Mouse (Mus musculus): ENCODE measurements at regions not wholly inside any gene's neighbourhood (a gene's known extent, or its start where the extent isn't known, plus 50 kb on each side); places are given as distances from the start of the nearest gene placed in this dataset.

DNA sequence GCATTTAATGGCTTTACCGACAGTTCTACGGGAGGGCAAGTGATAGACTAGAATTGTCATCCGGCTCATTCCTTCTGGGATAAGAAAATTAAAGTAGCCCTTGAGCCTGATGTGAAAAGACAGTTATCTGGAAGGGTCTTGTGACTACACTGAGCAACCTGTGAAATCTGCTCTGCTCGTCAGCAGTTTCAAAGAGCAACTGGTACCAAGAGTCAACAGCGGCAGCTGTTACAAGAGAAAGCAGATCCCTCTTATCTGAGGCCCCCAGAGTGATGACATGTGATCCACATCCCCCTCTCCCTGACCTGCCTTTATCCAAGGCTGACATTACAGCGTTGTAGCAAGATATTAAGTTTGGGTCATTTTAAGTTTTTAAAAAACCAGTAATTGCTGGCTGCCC is 52.6 kb upstream of the Unc13c start:
- H3K4me1 ChIP-seq (replicated peaks; ENCODE audit: low read depth, low read length), result 0 out of 2 replicates have a peak, but pooled peaks cover 4% of the 10 kb centered on the region
- H3K36me3 ChIP-seq (ENCODE audit: insufficient read depth, low read length), result no peaks in the 10 kb centered on the region
- no peaks in the 10 kb centered on the region for H3K9me3 ChIP-seq (ENCODE audit: low read length)
- no peak overlapping the region for H3K4me3 ChIP-seq (replicated peaks; ENCODE audit: low read length)
- TF ChIP-seq NANOG (IDR thresholded peaks at IDR 0.05; ENCODE audit: borderline replicate concordance, low read length) (no peak), CTCF (conservative IDR thresholded peaks at IDR 0.05; ENCODE audit: low read length) (no peak), POU5F1 (IDR thresholded peaks at IDR 0.05; ENCODE audit: borderline replicate concordance, low read length) (no peak)
- H3K27me3 ChIP-seq (ENCODE audit: insufficient read depth, low read length), result peaks cover 7% of the 10 kb centered on the region; the same call in 1 of the 2 replicates

GRCm38 (mm10) chr9:74023922-74024321 is 55.2 kb upstream of the Unc13c start:
- no peaks in the 10 kb centered on the region for H3K9me3 ChIP-seq (ENCODE audit: low read length)

DNA sequence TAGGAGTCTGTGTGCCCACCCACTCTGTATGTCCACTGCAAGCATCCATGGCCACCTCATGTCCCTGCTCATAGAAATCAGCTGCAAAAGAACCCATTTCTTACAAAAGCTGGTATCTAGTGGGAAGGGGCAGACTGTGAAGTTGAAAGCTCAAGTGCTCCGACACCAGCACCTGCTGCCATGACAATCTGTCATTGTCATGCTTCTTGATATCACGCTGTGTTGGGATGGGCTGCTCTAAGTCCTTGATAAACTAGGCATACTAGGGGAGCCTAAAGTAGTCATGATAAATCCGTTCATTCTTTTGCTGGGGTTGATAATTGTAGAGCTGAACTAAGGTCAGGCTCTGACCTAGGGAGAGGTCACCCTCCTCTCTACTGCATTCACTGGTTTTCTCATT is 57.4 kb upstream of the Unc13c start:
- H3K36me3 ChIP-seq (ENCODE audit: insufficient read depth, low read length), result no peaks in the 10 kb centered on the region
- H3K9me3 ChIP-seq (ENCODE audit: low read length), result no peaks in the 10 kb centered on the region
- TF ChIP-seq CTCF (conservative IDR thresholded peaks at IDR 0.05; ENCODE audit: low read length) (no peak), POU5F1 (IDR thresholded peaks at IDR 0.05; ENCODE audit: borderline replicate concordance, low read length) (no peak), NANOG (IDR thresholded peaks at IDR 0.05; ENCODE audit: borderline replicate concordance, low read length) (peak; percentile 31; the same call in 1 of the 2 replicates)
- 0 out of 2 replicates have a peak, but pooled peaks cover 8% of the 10 kb centered on the region for H3K4me1 ChIP-seq (replicated peaks; ENCODE audit: low read depth, low read length)
- peaks cover 7% of the 10 kb centered on the region; the same call in 1 of the 2 replicates for H3K27me3 ChIP-seq (ENCODE audit: insufficient read depth, low read length)
- no peak overlapping the region for H3K4me3 ChIP-seq (replicated peaks; ENCODE audit: low read length)

More at GRCm38 (mm10) chr9:74023922-74024321, 55.2 kb upstream of the Unc13c start:
- Histone ChIP-seq H3K4me1 (replicated peaks; ENCODE audit: low read depth, low read length) (0 out of 2 replicates have a peak, but pooled peaks cover 8% of the 10 kb centered on the region), H3K4me3 (replicated peaks; ENCODE audit: low read length) (no peak overlapping the region), H3K27me3 (ENCODE audit: insufficient read depth, low read length) (peaks cover 7% of the 10 kb centered on the region; the same call in 1 of the 2 replicates), H3K36me3 (ENCODE audit: insufficient read depth, low read length) (no peaks in the 10 kb centered on the region)
- peak; percentile 32 for TF ChIP-seq CTCF (conservative IDR thresholded peaks at IDR 0.05; ENCODE audit: low read length)
- no peak for TF ChIP-seq POU5F1 (IDR thresholded peaks at IDR 0.05; ENCODE audit: borderline replicate concordance, low read length)

DNA sequence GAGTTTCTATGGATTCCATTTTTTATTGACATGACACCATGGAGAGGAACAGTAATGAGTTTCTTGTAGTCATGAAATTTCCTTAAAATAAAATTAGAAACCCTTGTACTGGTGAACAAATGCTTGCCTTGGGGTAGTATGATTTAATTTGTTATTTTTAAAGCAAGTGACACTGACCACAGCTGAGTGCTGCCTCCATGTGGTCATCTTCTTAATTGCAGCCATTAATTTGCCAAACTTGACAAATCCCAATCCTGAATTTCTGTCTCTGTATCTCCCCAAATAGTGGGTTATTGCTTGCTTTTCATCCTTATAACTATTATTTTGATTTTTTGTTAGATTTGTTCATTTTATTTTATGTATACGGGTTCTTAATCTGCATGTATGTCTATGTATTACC is 59.7 kb upstream of the Unc13c start:
- TF ChIP-seq NANOG (IDR thresholded peaks at IDR 0.05; ENCODE audit: borderline replicate concordance, low read length), result no peak
- TF ChIP-seq CTCF (conservative IDR thresholded peaks at IDR 0.05; ENCODE audit: low read length), result peak; percentile 65
- 0 out of 2 replicates have a peak, but pooled peaks cover 8% of the 10 kb centered on the region for H3K4me1 ChIP-seq (replicated peaks; ENCODE audit: low read depth, low read length)

DNA sequence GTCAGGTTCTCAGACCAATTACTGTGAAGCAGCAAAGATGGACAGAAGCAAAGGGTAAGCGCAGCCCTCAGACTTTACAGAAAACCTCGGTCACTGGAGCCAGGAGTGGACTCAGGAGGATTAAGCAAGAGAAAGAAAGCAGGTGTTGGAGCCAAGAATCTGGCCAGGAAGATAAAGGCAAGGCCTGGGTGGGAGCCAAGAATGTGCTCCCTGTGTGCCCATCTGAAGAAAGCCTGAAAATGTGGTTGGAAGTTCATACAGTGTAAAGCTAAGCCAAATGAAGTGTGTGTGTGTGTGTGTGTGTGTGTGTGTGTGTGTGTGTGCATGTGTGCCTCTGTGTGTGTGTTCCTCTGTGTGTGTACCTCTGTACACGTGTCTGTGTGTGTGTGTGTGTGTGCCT is 64.2 kb upstream of the Wdr72 start:
- Histone ChIP-seq H3K9me3 (ENCODE audit: low read length) (peaks cover 27% of the 10 kb centered on the region), H3K4me3 (replicated peaks; ENCODE audit: low read length) (no peak overlapping the region), H3K36me3 (ENCODE audit: insufficient read depth, low read length) (no peaks in the 10 kb centered on the region), H3K27me3 (ENCODE audit: insufficient read depth, low read length) (no peaks in the 10 kb centered on the region), H3K4me1 (replicated peaks; ENCODE audit: low read depth, low read length) (no peaks in the 10 kb centered on the region)
- TF ChIP-seq POU5F1 (IDR thresholded peaks at IDR 0.05; ENCODE audit: borderline replicate concordance, low read length) (no peak), NANOG (IDR thresholded peaks at IDR 0.05; ENCODE audit: borderline replicate concordance, low read length) (no peak), CTCF (conservative IDR thresholded peaks at IDR 0.05; ENCODE audit: low read length) (no peak)

More for the DNA sequence above, 59.7 kb upstream of the Unc13c start:
- H3K27me3 ChIP-seq (ENCODE audit: insufficient read depth, low read length), result peaks cover 7% of the 10 kb centered on the region; the same call in 1 of the 2 replicates
- H3K4me3 ChIP-seq (replicated peaks; ENCODE audit: low read length), result no peak overlapping the region
- peaks cover 5% of the 10 kb centered on the region; the same call in 1 of the 2 replicates for H3K9me3 ChIP-seq (ENCODE audit: low read length)
- no peaks in the 10 kb centered on the region for H3K36me3 ChIP-seq (ENCODE audit: insufficient read depth, low read length)

DNA sequence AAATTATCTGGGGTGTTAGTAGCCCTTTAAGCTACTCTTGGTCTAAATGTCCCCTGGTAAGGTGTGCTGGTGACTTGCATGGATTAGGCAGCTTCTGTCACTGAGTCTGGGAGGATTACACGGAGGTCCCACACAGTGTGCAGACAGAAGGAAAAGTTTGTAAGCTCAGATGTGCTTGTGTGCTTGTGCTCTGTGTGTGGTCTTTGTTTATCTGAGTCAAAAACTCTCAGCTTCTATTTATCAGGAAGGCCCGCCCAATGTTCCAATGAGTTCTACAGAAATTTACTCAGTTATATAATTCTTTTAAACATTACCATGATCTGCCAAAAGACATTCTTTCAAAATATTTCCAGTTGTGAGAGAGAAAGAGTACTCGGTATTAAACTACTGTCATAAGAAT is 60.4 kb upstream of the Wdr72 start:
- H3K9me3 ChIP-seq (ENCODE audit: low read length), result peaks cover 12% of the 10 kb centered on the region
- no peaks in the 10 kb centered on the region for H3K36me3 ChIP-seq (ENCODE audit: insufficient read depth, low read length)
- H3K4me1 ChIP-seq (replicated peaks; ENCODE audit: low read depth, low read length), result no peaks in the 10 kb centered on the region
- TF ChIP-seq NANOG (IDR thresholded peaks at IDR 0.05; ENCODE audit: borderline replicate concordance, low read length) (no peak), CTCF (conservative IDR thresholded peaks at IDR 0.05; ENCODE audit: low read length) (no peak), POU5F1 (IDR thresholded peaks at IDR 0.05; ENCODE audit: borderline replicate concordance, low read length) (no peak)
- H3K27me3 ChIP-seq (ENCODE audit: insufficient read depth, low read length), result no peaks in the 10 kb centered on the region
- no peak overlapping the region for H3K4me3 ChIP-seq (replicated peaks; ENCODE audit: low read length)

DNA sequence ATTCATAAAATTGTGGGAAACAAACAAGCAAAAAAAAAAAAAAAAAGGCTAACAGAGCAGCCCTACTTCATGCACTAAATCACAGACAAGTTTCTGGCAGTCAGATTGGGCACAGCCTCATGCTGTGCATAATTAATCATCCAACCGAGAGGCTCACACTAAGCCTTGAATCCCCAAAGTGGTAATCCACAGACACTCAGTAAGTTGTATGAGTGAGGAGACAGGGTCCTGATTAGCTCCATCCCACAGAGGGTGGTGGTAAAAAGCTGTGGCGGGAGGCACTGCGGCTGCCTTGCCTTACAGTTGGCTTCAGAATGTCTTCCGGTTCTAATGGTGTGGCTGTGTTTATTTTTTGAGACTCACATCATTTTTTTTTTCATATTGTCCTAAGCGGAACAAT is 53.4 kb upstream of the Wdr72 start:
- Histone ChIP-seq H3K27me3 (ENCODE audit: insufficient read depth, low read length) (no peaks in the 10 kb centered on the region), H3K4me1 (replicated peaks; ENCODE audit: low read depth, low read length) (no peaks in the 10 kb centered on the region), H3K9me3 (ENCODE audit: low read length) (no peaks in the 10 kb centered on the region), H3K4me3 (replicated peaks; ENCODE audit: low read length) (no peak overlapping the region), H3K36me3 (ENCODE audit: insufficient read depth, low read length) (no peaks in the 10 kb centered on the region)
- TF ChIP-seq POU5F1 (IDR thresholded peaks at IDR 0.05; ENCODE audit: borderline replicate concordance, low read length) (no peak), CTCF (conservative IDR thresholded peaks at IDR 0.05; ENCODE audit: low read length) (no peak), NANOG (IDR thresholded peaks at IDR 0.05; ENCODE audit: borderline replicate concordance, low read length) (no peak)

DNA sequence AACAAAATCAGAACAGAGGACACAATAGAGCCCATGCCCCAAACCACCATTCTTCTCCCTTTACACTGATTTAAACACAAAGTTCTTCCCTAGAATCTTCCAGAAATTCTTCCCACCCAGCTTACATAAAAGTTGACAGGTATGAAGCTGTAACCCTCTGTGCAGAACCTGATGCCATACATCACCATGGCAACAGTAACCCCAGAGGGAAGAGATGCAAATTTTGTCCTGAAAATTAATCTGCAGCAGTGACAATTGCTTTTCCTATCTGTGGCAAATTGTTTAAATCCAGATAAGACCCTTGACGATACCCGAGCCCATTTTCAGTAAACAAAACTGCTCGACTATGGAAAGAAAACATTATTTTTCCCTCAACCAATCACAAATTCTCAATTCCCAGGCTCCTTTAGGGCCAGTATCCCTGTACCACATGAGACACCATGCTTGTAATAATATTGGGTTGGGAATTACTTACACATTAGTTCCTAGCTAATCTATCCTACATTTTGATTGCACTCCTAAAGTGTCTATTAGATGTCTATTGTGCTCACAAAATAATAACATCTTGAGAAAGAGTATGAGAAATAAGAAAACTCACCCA is 52.6 kb upstream of the Wdr72 start:
- no peak for TF ChIP-seq CTCF (conservative IDR thresholded peaks at IDR 0.05; ENCODE audit: low read length)
- no peak for TF ChIP-seq NANOG (IDR thresholded peaks at IDR 0.05; ENCODE audit: borderline replicate concordance, low read length)
- no peak for TF ChIP-seq POU5F1 (IDR thresholded peaks at IDR 0.05; ENCODE audit: borderline replicate concordance, low read length)
- Histone ChIP-seq H3K4me1 (replicated peaks; ENCODE audit: low read depth, low read length) (no peaks in the 10 kb centered on the region), H3K36me3 (ENCODE audit: insufficient read depth, low read length) (no peaks in the 10 kb centered on the region)

More for the DNA sequence above, 52.6 kb upstream of the Wdr72 start:
- Histone ChIP-seq H3K27me3 (ENCODE audit: insufficient read depth, low read length) (no peaks in the 10 kb centered on the region), H3K4me3 (replicated peaks; ENCODE audit: low read length) (no peak overlapping the region), H3K9me3 (ENCODE audit: low read length) (no peaks in the 10 kb centered on the region)
